Mouse (Mus musculus): ENCODE measurements at regions not wholly inside any gene's neighbourhood (a gene's known extent, or its start where the extent isn't known, plus 50 kb on each side); places are given as distances from the start of the nearest gene placed in this dataset.

DNA sequence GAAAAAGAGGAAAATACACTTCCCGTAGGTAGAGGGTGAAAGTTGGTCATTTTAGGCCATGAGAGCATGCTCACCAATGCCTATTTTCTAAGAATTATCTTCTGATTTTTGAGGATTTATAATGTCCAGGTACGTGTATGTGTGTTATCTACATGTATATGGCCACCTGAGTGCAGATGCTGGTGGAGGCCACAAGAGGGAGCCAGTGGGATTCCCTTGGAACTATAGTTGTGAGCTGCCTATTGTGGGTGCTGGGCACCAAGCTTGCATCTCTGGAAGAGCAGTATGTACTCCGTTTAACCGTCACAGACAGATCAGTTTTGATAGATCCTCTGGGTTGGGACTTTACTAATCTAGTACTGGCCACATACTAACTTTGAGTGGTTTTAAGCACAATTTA, 579.0 kb upstream of the Tmem132c start:
- no peaks in the 10 kb centered on the region for H3K9me3 ChIP-seq
- H3K27me3 ChIP-seq (replicated peaks): no peaks in the 10 kb centered on the region
- no peak overlapping the region for H3K4me3 ChIP-seq (replicated peaks)
- no peak overlapping the region for H3K27ac ChIP-seq
- no peak overlapping the region for H3K4me2 ChIP-seq (replicated peaks)
- 86% methylated on average over 4 of the region's 4 CpGs for WGBS
- no peaks in the 10 kb centered on the region for H3K36me3 ChIP-seq
- ATAC-seq: no peak
- H3K9ac ChIP-seq: no peak overlapping the region
- no peaks in the 10 kb centered on the region for H3K4me1 ChIP-seq (replicated peaks)

DNA sequence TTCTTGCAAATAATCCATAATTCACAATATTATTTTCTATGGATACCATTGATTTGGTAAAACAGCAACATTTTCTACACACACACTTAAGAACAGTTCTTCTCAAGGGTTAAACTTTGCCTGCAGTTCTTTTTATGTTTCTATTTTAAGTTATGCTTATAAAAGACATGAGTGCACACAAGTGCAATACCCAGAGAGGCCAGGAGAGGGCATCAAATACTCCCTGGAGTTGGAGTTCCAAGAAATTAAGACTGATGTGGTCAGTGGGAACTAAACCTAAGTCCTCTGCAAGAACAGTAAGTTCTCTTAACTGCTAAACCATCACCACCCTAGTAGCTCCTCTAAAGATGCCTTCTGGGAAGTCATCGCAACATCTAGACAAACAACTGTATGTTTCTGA, 570.5 kb upstream of the Tmem132c start:
- Histone ChIP-seq H3K4me3 (replicated peaks) (no peak overlapping the region), H3K27me3 (replicated peaks) (no peaks in the 10 kb centered on the region), H3K27ac (no peak overlapping the region), H3K36me3 (no peaks in the 10 kb centered on the region), H3K4me2 (replicated peaks) (no peak overlapping the region), H3K9ac (no peak overlapping the region), H3K4me1 (replicated peaks) (no peaks in the 10 kb centered on the region), H3K9me3 (no peaks in the 10 kb centered on the region)
- 55% methylated on average over 1 of the region's 1 CpGs for WGBS
- no peak for ATAC-seq

DNA sequence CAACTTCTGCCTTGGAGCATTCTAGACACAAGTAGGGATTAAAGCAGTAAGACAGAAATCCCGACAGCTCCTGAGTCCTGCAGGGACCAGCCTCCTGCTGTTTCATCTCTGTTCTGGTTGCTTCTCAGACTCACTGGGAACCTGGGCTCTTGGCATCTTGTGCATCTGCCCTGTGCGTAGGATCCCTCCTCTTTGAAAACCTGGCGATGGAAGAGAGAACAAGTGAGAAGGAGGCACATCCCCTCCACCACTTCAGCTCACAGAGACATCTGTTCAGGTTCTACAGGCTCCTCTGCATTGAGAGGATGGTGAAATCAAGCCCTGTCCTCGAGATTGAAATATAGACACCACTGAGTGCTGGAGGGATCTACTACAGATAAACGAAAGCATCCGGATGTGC, 561.3 kb upstream of the Tmem132c start:
- Histone ChIP-seq H3K9ac (no peak overlapping the region), H3K9me3 (no peaks in the 10 kb centered on the region), H3K36me3 (no peaks in the 10 kb centered on the region), H3K27me3 (replicated peaks) (no peaks in the 10 kb centered on the region), H3K4me3 (replicated peaks) (no peak overlapping the region), H3K27ac (no peak overlapping the region), H3K4me2 (replicated peaks) (no peak overlapping the region), H3K4me1 (replicated peaks) (no peaks in the 10 kb centered on the region)
- no peak for ATAC-seq
- WGBS: 67% methylated on average over 6 of the region's 6 CpGs

DNA sequence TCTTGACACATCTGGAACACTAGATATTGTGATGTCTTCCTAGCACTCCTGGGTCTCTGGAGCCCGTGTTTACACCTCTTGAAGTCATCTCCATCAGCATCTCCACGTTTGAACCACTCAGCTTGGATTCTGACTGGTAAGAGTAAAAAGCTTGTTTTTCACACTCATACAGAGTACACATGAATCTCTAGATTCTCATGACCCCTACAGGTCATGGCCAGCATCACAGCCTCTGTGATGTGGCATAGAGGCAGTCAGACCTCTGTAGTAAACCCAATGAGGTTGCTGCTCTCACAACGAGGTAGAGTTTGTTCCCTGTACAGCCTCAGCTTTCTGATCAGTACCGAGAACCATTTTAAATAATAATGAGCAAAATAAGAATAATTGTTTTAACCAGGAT, 542.3 kb upstream of the Tmem132c start:
- Histone ChIP-seq H3K4me3 (replicated peaks) (no peak overlapping the region), H3K4me1 (replicated peaks) (no peaks in the 10 kb centered on the region), H3K9me3 (no peaks in the 10 kb centered on the region), H3K4me2 (replicated peaks) (no peak overlapping the region), H3K27ac (no peak overlapping the region), H3K27me3 (replicated peaks) (no peaks in the 10 kb centered on the region), H3K9ac (no peak overlapping the region), H3K36me3 (no peaks in the 10 kb centered on the region)
- 43% methylated on average over 4 of the region's 4 CpGs for WGBS
- no peak for ATAC-seq

DNA sequence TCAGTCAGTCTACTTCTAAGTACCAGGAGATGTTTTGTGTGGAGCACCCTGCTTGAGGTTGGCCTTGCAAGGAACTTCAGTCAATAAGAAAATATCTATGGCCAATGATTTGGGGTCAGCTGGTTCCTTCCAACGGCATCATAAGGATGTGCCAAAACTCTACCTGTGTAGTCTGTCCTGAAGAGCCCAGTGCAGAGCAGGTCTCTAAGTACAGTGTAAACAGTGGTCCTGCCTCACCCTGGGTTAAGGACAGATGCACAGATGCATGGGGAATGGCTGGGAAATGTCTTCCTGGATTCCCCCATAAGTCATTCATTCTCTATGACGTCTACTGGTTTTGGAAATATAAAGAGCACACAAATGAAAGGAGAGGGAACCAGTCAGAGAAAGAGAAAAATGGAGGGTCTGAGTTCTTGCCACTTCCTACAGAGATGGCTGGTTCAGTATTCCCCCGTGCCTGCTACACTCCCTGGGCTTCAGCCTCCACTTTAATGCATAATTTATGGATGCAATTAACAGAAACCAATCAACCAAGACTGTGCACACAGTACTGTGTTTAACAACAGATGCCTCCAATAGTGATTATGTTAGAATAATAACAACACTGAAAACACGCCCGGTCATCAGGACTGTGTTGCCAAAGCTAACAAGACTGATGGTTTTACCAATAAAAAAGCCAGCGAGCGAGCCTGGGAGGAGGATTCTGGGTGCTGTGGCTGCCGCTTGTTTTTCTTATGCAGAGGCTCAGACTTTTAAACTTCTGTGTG, 537.9 kb upstream of the Tmem132c start:
- H3K36me3 ChIP-seq: no peaks in the 10 kb centered on the region
- H3K4me3 ChIP-seq (replicated peaks): no peak overlapping the region
- H3K27me3 ChIP-seq (replicated peaks): no peaks in the 10 kb centered on the region
- no peaks in the 10 kb centered on the region for H3K9me3 ChIP-seq
- H3K9ac ChIP-seq: no peak overlapping the region
- no peak for ATAC-seq
- WGBS: 71% methylated on average over 8 of the region's 8 CpGs
- H3K4me1 ChIP-seq (replicated peaks): no peaks in the 10 kb centered on the region
- H3K27ac ChIP-seq: no peak overlapping the region
- no peak overlapping the region for H3K4me2 ChIP-seq (replicated peaks)

DNA sequence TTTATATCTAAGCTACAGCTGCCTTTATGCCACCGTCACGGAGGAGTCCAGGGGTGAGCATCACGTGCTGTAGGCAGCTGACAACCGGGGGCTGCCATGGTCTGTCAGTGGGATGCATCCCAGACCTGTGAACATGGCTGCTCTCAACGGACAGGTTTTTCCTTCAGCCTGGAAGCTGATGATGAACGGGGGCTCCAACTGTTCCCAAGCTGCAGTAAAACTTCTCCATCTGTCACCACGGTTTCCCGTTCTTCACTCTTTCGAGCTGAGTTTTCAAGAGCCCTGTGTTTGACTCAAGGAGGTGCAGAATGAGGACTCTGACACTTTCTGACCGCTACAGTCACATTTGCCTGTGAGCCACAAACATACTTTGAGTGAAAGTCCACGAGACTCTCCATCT, 535.7 kb upstream of the Tmem132c start:
- WGBS: 50% methylated on average over 11 of the region's 11 CpGs

DNA sequence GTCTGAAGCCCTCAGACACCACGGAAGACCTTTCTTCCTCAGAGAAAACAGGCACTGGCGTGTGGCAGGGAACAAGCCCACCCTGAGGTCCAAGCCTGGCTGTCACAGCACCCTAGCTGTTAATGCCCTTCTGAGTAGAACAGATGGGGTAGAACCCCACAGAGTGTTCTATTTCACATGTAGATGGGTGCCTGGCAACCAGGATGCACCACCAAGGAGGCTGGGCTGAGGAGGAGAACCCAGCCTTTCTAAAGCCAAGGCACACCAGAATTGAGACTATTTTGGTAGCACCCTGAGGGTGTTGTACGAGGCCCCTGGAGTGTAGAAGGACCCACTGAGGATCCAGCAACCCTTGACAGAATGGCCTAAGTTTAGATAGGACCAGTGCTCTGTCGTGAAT, 534.9 kb upstream of the Tmem132c start:
- 76% methylated on average over 4 of the region's 4 CpGs for WGBS
- Histone ChIP-seq H3K4me2 (replicated peaks) (no peak overlapping the region), H3K4me3 (replicated peaks) (no peak overlapping the region), H3K4me1 (replicated peaks) (no peaks in the 10 kb centered on the region), H3K27me3 (replicated peaks) (no peaks in the 10 kb centered on the region), H3K36me3 (no peaks in the 10 kb centered on the region), H3K9ac (no peak overlapping the region), H3K27ac (no peak overlapping the region), H3K9me3 (no peaks in the 10 kb centered on the region)
- no peak for ATAC-seq

More for the DNA sequence above, 535.7 kb upstream of the Tmem132c start:
- Histone ChIP-seq H3K27me3 (replicated peaks) (no peaks in the 10 kb centered on the region), H3K9ac (no peak overlapping the region), H3K27ac (no peak overlapping the region), H3K4me2 (replicated peaks) (no peak overlapping the region), H3K4me3 (replicated peaks) (no peak overlapping the region), H3K4me1 (replicated peaks) (no peaks in the 10 kb centered on the region), H3K9me3 (no peaks in the 10 kb centered on the region), H3K36me3 (no peaks in the 10 kb centered on the region)
- no peak for ATAC-seq

DNA sequence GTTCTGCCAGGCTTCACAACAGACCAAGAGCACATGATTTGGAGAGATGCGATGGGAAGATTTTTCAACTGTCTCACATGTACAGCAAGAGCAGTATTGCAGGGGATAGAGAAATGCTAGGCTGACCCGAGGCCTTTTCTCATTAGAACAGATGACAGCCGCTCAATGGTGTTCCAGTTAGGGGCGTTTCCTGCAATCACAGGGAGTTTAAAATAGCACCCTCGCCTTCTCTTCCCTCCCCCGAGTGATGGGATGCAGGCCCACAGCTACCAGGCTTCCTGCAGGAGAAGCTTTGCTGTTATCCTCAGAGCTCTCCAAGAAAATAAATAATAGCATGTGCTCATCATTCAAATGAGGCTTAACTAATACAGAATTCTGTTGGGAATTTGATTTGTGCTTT, 526.9 kb upstream of the Tmem132c start:
- no peak overlapping the region for H3K9ac ChIP-seq
- no peak overlapping the region for H3K4me3 ChIP-seq (replicated peaks)
- 32% methylated on average over 6 of the region's 6 CpGs for WGBS
- H3K27ac ChIP-seq: no peak overlapping the region
- H3K4me1 ChIP-seq (replicated peaks): no peaks in the 10 kb centered on the region
- H3K4me2 ChIP-seq (replicated peaks): no peak overlapping the region
- no peak for ATAC-seq
- H3K36me3 ChIP-seq: no peaks in the 10 kb centered on the region
- H3K27me3 ChIP-seq (replicated peaks): no peaks in the 10 kb centered on the region
- H3K9me3 ChIP-seq: no peaks in the 10 kb centered on the region

DNA sequence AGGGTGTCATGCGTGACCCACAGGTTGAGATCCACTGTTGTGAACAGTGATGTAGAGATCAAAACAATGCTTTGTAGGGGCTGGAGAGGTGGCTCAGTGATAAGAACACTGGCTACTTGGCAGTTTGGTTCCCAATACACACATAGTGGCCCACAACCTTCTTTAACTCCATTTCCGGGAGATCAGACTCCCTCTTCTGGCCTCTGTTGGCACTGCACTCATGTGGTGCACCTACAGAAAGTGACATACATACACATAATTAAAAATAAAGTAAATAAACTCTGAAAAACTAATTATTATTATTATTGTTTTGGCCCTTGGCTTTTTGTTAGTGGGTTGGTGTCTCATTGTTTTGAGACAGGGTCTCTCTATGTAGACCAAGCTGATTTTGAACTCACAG, 523.2 kb upstream of the Tmem132c start:
- H3K4me1 ChIP-seq (replicated peaks): no peaks in the 10 kb centered on the region
- no peak overlapping the region for H3K27ac ChIP-seq
- H3K4me3 ChIP-seq (replicated peaks): no peak overlapping the region
- H3K36me3 ChIP-seq: no peaks in the 10 kb centered on the region
- H3K4me2 ChIP-seq (replicated peaks): no peak overlapping the region
- no peak overlapping the region for H3K9ac ChIP-seq
- H3K9me3 ChIP-seq: no peaks in the 10 kb centered on the region
- ATAC-seq: no peak
- 89% methylated on average over 2 of the region's 2 CpGs for WGBS
- no peaks in the 10 kb centered on the region for H3K27me3 ChIP-seq (replicated peaks)

DNA sequence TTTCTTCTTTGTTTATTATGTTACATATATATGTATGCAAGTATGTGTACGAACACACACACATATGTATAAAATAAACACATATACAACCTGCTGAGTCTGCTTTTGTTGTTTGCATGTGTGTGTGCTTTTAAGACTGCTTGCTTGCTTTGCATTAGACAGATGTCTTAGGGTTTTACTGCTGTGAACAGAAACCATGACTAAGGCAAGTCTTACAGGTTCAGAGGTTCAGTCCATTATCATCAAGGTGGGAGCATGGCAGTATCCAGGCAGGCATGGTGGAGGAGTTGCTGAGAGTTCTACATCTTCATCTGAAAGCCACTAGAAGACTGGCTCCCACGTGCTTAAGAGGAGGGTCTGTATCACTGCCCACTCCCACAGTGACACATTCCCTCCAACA, 520.3 kb upstream of the Tmem132c start:
- no peak overlapping the region for H3K27ac ChIP-seq
- no peak overlapping the region for H3K4me3 ChIP-seq (replicated peaks)
- no peak for ATAC-seq
- H3K27me3 ChIP-seq (replicated peaks): no peaks in the 10 kb centered on the region
- WGBS: 75% methylated on average over 2 of the region's 2 CpGs
- no peaks in the 10 kb centered on the region for H3K9me3 ChIP-seq
- H3K9ac ChIP-seq: no peak overlapping the region
- H3K36me3 ChIP-seq: no peaks in the 10 kb centered on the region
- H3K4me2 ChIP-seq (replicated peaks): no peak overlapping the region
- H3K4me1 ChIP-seq (replicated peaks): no peaks in the 10 kb centered on the region

DNA sequence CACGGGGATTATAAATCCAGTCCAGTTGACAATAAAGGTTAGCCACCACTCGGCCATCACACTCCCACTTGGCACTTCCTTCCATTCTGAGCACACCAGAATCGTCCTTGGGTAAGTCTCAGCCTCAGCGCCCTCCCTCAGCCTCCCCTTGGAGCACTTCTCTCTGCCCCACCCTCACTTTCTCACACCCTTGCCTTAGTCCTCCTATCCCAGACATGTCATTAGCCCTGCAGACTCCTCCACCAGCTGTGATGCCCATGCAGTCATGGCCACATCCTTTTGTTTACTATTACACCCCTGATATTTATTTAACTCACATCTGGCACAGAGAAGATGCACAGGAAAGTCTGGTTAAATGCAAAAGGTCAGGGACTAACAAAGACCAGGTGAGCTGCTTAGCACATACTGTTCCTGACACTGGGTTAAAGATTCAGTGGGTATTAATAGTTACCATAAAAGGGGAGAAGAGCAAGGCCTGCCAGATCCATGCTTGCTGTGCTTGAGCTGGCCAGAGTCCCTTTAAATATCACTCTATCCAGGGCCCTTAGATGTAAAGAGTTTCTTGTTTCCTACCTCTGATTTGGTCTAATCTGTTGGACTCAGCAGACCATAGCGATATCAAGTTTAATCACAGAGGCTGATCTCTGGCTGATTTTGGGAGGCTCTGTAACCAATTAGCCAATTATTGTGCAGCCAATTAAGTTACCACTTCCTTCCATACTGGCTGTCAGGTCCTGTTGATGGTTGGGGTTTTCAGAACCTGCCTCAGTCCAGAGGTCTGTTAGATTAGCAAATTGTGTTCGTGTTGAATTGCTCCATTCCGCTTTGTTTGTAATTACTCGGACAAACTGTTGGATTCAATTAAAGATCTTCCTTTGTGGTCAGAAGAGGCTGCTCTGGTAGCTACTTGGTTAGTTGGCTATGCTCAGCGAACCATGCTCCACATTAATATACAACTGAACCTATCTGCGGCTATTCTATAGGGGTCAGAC, 518.0 kb upstream of the Tmem132c start:
- Histone ChIP-seq H3K4me1 (replicated peaks) (no peaks in the 10 kb centered on the region), H3K9me3 (no peaks in the 10 kb centered on the region), H3K27me3 (replicated peaks) (no peaks in the 10 kb centered on the region), H3K27ac (no peak overlapping the region), H3K36me3 (no peaks in the 10 kb centered on the region), H3K4me3 (replicated peaks) (no peak overlapping the region), H3K9ac (no peak overlapping the region), H3K4me2 (replicated peaks) (no peak overlapping the region)
- WGBS: 63% methylated on average over 10 of the region's 10 CpGs
- ATAC-seq: no peak

DNA sequence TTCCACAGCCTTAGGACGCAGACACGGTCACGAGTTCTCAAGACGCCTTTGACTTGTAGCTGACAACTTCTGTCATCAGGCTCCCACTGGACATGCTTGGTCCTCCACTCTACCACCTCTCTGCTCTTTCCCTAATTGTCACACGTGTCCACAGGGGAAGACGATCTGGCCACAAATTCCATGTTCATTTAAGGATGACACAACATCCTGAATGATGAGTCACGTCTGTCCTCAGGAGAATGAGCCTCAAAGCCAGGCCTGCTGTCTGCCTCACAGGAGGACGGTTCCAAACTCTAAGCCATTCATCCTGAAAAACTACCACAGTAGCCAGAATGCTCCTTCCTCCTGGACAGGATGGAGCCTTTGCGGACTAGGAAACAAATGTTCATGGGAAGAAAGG, 517.3 kb upstream of the Tmem132c start:
- Histone ChIP-seq H3K27ac (no peak overlapping the region), H3K36me3 (no peaks in the 10 kb centered on the region), H3K9me3 (no peaks in the 10 kb centered on the region), H3K4me2 (replicated peaks) (no peak overlapping the region), H3K4me3 (replicated peaks) (no peak overlapping the region), H3K9ac (no peak overlapping the region), H3K27me3 (replicated peaks) (no peaks in the 10 kb centered on the region), H3K4me1 (replicated peaks) (no peaks in the 10 kb centered on the region)
- ATAC-seq: no peak
- 81% methylated on average over 9 of the region's 9 CpGs for WGBS
